Mouse (Mus musculus) MEL (cell line): ENCODE data around the gene Dchs2. TPM values are rescaled to one million over a fixed set of nuclear protein-coding genes. Genes with fewer than 3 reads are reported as not detected.

Source experiments
- DNase-seq: peaks from one replicate; pipeline ENCODE4 v3.0.0; 2011; ENCODE audit warnings: low read depth, low spot score
- H3K27ac ChIP-seq: 2 replicates; pipeline ENCODE4 v1.5.1; 2012; ENCODE audit warnings: low read depth, mild to moderate bottlenecking, control low read depth, low read length, moderate library complexity; ENCODE audit not compliant: control insufficient read depth
- H3K27me3 ChIP-seq, 2 experiments: fragments of 150-350 bp in 1 of 2; sonication (generic) in 1 of 2; 2 replicates each; pipeline ENCODE4 v1.6.1; 2012; ENCODE audit warnings: low read length in 2 of 2, mild to moderate bottlenecking in 2 of 2, improper control_type of control experiment in 1 of 2, moderate library complexity in 1 of 2; ENCODE audit not compliant: insufficient read depth in 2 of 2, control insufficient read depth in 1 of 2
- H3K36me3 ChIP-seq, 2 experiments: 2 replicates each; pipeline ENCODE4 v1.6.1; 2012 to 2014; ENCODE audit warnings: low read length in 2 of 2, improper control_type of control experiment in 1 of 2, inconsistent platforms in 1 of 2, mild to moderate bottlenecking in 1 of 2; ENCODE audit not compliant: insufficient read depth in 2 of 2, control insufficient read depth in 1 of 2
- H3K4me1 ChIP-seq, 2 experiments: fragments of 150-350 bp in 1 of 2; sonication (generic) in 1 of 2; 2 replicates each; pipeline ENCODE4 v1.6.1; 2012; ENCODE audit warnings: low read length in 2 of 2, improper control_type of control experiment in 1 of 2, mild to moderate bottlenecking in 1 of 2; ENCODE audit not compliant: insufficient read depth in 2 of 2, control insufficient read depth in 1 of 2
- H3K4me3 ChIP-seq, 2 experiments: fragments of 150-350 bp in 1 of 2; sonication (generic) in 1 of 2; 2 replicates each; pipeline ENCODE4 v1.5.1; 2012; ENCODE audit warnings: low read depth in 2 of 2, low read length in 2 of 2, mild to moderate bottlenecking in 2 of 2, moderate library complexity in 2 of 2, control low read depth in 1 of 2, improper control_type of control experiment in 1 of 2; ENCODE audit not compliant: control insufficient read depth in 1 of 2, insufficient read depth in 1 of 2
- H3K79me2 ChIP-seq: 2 replicates; pipeline ENCODE4 v1.6.1; 2012; ENCODE audit warnings: mild to moderate bottlenecking, low read length, moderate library complexity; ENCODE audit not compliant: control insufficient read depth, poor library complexity, insufficient read depth
- H3K9ac ChIP-seq: 2 replicates; pipeline ENCODE4 v1.6.1; 2012; ENCODE audit warnings: low read depth, mild to moderate bottlenecking, control low read depth, low read length, moderate library complexity; ENCODE audit not compliant: control insufficient read depth, poor library complexity, severe bottlenecking
- H3K9me3 ChIP-seq: fragments of 150-350 bp; sonication (generic); replicated peaks from 2 replicates; pipeline ENCODE4 v1.6.1; 2012; ENCODE audit warnings: mild to moderate bottlenecking, low read length, improper control_type of control experiment, moderate library complexity; ENCODE audit not compliant: insufficient read depth
- BHLHE40 ChIP-seq: IDR thresholded peaks from 2 replicates; pipeline ENCODE4 v1.6.1; 2012; ENCODE audit warnings: low read depth, mild to moderate bottlenecking, inconsistent platforms, low read length, improper control_type of control experiment, borderline replicate concordance
- CTCF ChIP-seq, 3 experiments: IDR thresholded peaks in 2 of 3; conservative IDR thresholded peaks in 1 of 3; 2 replicates each; pipeline ENCODE4 v1.5.1; 2011 to 2012; ENCODE audit warnings: low read length in 3 of 3, low read depth in 2 of 3, mild to moderate bottlenecking in 2 of 3, improper control_type of control experiment in 1 of 3, inconsistent platforms in 1 of 3, mixed read lengths in 1 of 3, moderate library complexity in 1 of 3; ENCODE audit not compliant: control insufficient read depth in 1 of 3, insufficient read depth in 1 of 3, poor library complexity in 1 of 3, severe bottlenecking in 1 of 3
- ELF1 ChIP-seq: IDR thresholded peaks from 2 replicates; pipeline ENCODE4 v1.6.1; 2014; ENCODE audit warnings: low read depth, mild to moderate bottlenecking, inconsistent platforms, low read length, improper control_type of control experiment, moderate library complexity
- ETS1 ChIP-seq: IDR thresholded peaks from 2 replicates; pipeline ENCODE4 v1.6.1; 2012; ENCODE audit warnings: low read depth, mild to moderate bottlenecking, inconsistent platforms, low read length, improper control_type of control experiment, moderate library complexity
- GABPA ChIP-seq: IDR thresholded peaks from 2 replicates; pipeline ENCODE4 v1.6.1; 2012; ENCODE audit warnings: low read depth, mild to moderate bottlenecking, inconsistent platforms, low read length, improper control_type of control experiment, moderate library complexity
- HCFC1 ChIP-seq: IDR thresholded peaks from 2 replicates; pipeline ENCODE4 v1.6.1; 2012; ENCODE audit warnings: low read depth, mild to moderate bottlenecking, inconsistent platforms, low read length, improper control_type of control experiment, moderate library complexity
- KAT2A ChIP-seq: conservative IDR thresholded peaks from 2 replicates; pipeline ENCODE4 v1.6.1; 2012; ENCODE audit warnings: low read depth, low read length, improper control_type of control experiment, inconsistent platforms
- MAFK ChIP-seq: IDR thresholded peaks from 2 replicates; pipeline ENCODE4 v1.6.1; 2011; ENCODE audit warnings: low read depth, mild to moderate bottlenecking, low read length, improper control_type of control experiment, borderline replicate concordance
- MXI1 ChIP-seq: IDR thresholded peaks from 2 replicates; pipeline ENCODE4 v1.6.1; 2011; ENCODE audit warnings: mild to moderate bottlenecking, low read depth, low read length, improper control_type of control experiment
- MYB ChIP-seq: IDR thresholded peaks from 2 replicates; pipeline ENCODE4 v1.6.1; 2011; ENCODE audit warnings: mild to moderate bottlenecking, low read depth, low read length, improper control_type of control experiment
- NELFE ChIP-seq: IDR thresholded peaks from 2 replicates; pipeline ENCODE4 v1.6.1; 2011; ENCODE audit warnings: low read depth, low read length, improper control_type of control experiment
- NRF1 ChIP-seq: IDR thresholded peaks from 2 replicates; pipeline ENCODE4 v1.6.1; 2014; ENCODE audit warnings: low read depth, mild to moderate bottlenecking, inconsistent platforms, low read length, improper control_type of control experiment, moderate library complexity; ENCODE audit not compliant: poor library complexity, insufficient read depth, severe bottlenecking
- POLR2AphosphoS2 ChIP-seq: IDR thresholded peaks from 2 replicates; pipeline ENCODE4 v1.6.1; 2011; ENCODE audit warnings: low read length, improper control_type of control experiment
- SMC3 ChIP-seq: IDR thresholded peaks from 2 replicates; pipeline ENCODE4 v1.6.1; 2011; ENCODE audit warnings: low read depth, low read length, improper control_type of control experiment
- TBP ChIP-seq: IDR thresholded peaks from 2 replicates; pipeline ENCODE4 v1.8.0; 2011; ENCODE audit warnings: low read depth, low read length, improper control_type of control experiment
- UBTF ChIP-seq: IDR thresholded peaks from 2 replicates; pipeline ENCODE4 v1.6.1; 2012; ENCODE audit warnings: low read depth, mild to moderate bottlenecking, inconsistent platforms, low read length, improper control_type of control experiment, moderate library complexity, borderline replicate concordance; ENCODE audit not compliant: insufficient read depth
- USF1 ChIP-seq: IDR thresholded peaks from 2 replicates; pipeline ENCODE4 v1.6.1; 2014; ENCODE audit warnings: low read depth, mild to moderate bottlenecking, inconsistent platforms, low read length, improper control_type of control experiment, moderate library complexity
- USF2 ChIP-seq, 2 experiments: IDR thresholded peaks; 2 replicates each; pipeline ENCODE4 v1.6.1; 2011 to 2012; ENCODE audit warnings: improper control_type of control experiment in 2 of 2, low read length in 2 of 2, borderline replicate concordance in 1 of 2, inconsistent platforms in 1 of 2, low read depth in 1 of 2, mild to moderate bottlenecking in 1 of 2; ENCODE audit not compliant: insufficient read depth in 1 of 2
- ZC3H11A ChIP-seq: IDR thresholded peaks from 2 replicates; pipeline ENCODE4 v1.6.1; 2012; ENCODE audit warnings: low read depth, mild to moderate bottlenecking, inconsistent platforms, low read length, improper control_type of control experiment
- ZKSCAN1 ChIP-seq: IDR thresholded peaks from 2 replicates; pipeline ENCODE4 v1.6.1; 2012; ENCODE audit warnings: low read depth, mild to moderate bottlenecking, inconsistent platforms, low read length, improper control_type of control experiment, moderate library complexity
- ZMIZ1 ChIP-seq: IDR thresholded peaks from 2 replicates; pipeline ENCODE4 v1.6.1; 2012; ENCODE audit warnings: low read depth, mild to moderate bottlenecking, inconsistent platforms, low read length, improper control_type of control experiment, moderate library complexity
- ZNF384 ChIP-seq: IDR thresholded peaks from 2 replicates; pipeline ENCODE4 v1.6.1; 2012; ENCODE audit warnings: low read depth, mild to moderate bottlenecking, inconsistent platforms, low read length, improper control_type of control experiment
- polyA plus RNA-seq, 2 experiments: library from polyadenylated mRNA; stranded (reverse) in 1 of 2; unstranded in 1 of 2; fragments of >175 nt in 1 of 2; fragments of >200 nt in 1 of 2; gene quantifications; 2 replicates each; pipeline versions ENCODE4 v1.2.1 to v1.2.4; 2012; ENCODE audit warnings: low replicate concordance in 2 of 2, low read depth in 1 of 2; ENCODE audit not compliant: insufficient read length in 2 of 2, insufficient read depth in 1 of 2, missing spikeins in 1 of 2
- total RNA-seq: library from RNA; depleted of rRNA; stranded (reverse); fragments of 300-350 nt; gene quantifications from 2 replicates; pipeline ENCODE4 v1.2.3, GENCODE M21; 2012

The Dchs2 gene
- total and polyA plus RNA-seq, 3 experiments: not detected

DNA sequence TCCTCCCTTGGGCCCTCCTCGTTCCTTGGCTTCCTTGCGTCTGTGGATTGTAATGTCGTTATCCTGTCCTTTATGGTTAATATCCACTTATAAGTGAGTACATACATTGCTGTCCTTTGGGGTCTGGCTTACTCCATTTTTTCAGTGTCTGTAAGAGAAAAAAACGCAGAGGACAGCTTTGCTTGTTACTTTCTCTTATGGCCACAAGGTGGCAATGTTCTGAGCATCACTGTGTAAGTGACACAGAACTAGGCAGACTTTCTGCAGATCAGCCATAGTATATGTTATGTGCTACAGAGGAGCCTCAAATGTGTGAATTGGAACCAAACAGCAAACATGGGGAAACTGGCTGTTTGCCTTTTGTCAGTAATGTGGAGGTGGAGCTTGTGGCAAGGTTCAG lies 17.6 kb upstream of the Dchs2 start:
- TF ChIP-seq NELFE (no peak), ELF1 (no peak), USF1 (no peak), CTCF (IDR thresholded peaks at IDR 0.05 in 2 of 3, conservative IDR thresholded peaks at IDR 0.05 in 1 of 3; ENCODE audit: control insufficient read depth in 1 of 3, insufficient read depth in 1 of 3, low read depth in 2 of 3, low read length in 3 of 3, poor library complexity in 1 of 3, severe bottlenecking in 1 of 3) (peak; percentile 15 to 53 (median 37); a peak in 4 of 6 replicates), MYB (no peak), ETS1 (no peak), ZKSCAN1 (no peak), USF2 (IDR thresholded peaks at IDR 0.05; ENCODE audit: borderline replicate concordance in 1 of 2, insufficient read depth in 1 of 2, low read depth in 1 of 2, low read length in 2 of 2) (no peak), TBP (no peak), SMC3 (peak; percentile 53), ZC3H11A (no peak), GABPA (no peak), NRF1 (no peak), POLR2AphosphoS2 (no peak), BHLHE40 (no peak)
- TF ChIP-seq, all 39 proteins: peak for 2
- Histone ChIP-seq H3K9ac (no peak overlapping the region), H3K4me1 (no peaks in the 10 kb centered on the region), H3K79me2 (no peaks in the 10 kb centered on the region), H3K36me3 (no peaks in the 10 kb centered on the region), H3K9me3 (no peaks in the 10 kb centered on the region), H3K4me3 (no peak overlapping the region), H3K27ac (no peak overlapping the region), H3K27me3 (no peaks in the 10 kb centered on the region)
- DNase-seq: peak; percentile 25

- Histone ChIP-seq H3K9me3 (no peaks in the 10 kb centered on the region), H3K79me2 (no peaks in the 10 kb centered on the region), H3K27me3 (no peaks in the 10 kb centered on the region), H3K36me3 (no peaks in the 10 kb centered on the region), H3K4me1 (no peaks in the 10 kb centered on the region), H3K4me3 (no peak overlapping the region), H3K27ac (no peak overlapping the region), H3K9ac (no peak overlapping the region)
- no peak for TF ChIP-seq KAT2A
- no peak for TF ChIP-seq USF2 (IDR thresholded peaks at IDR 0.05; ENCODE audit: borderline replicate concordance in 1 of 2, insufficient read depth in 1 of 2, low read depth in 1 of 2, low read length in 2 of 2)
- no peak for TF ChIP-seq MAFK
- TF ChIP-seq GABPA: no peak
- no peak for TF ChIP-seq POLR2AphosphoS2
- no peak for TF ChIP-seq SMC3
- TF ChIP-seq ZNF384: no peak
- no peak for TF ChIP-seq ELF1
- TF ChIP-seq UBTF: no peak
- TF ChIP-seq HCFC1: no peak
- TF ChIP-seq ZKSCAN1: no peak
- TF ChIP-seq MYB: no peak
- TF ChIP-seq ZMIZ1: no peak
- TF ChIP-seq MXI1: no peak
- DNase-seq: no peak
Observed at GRCm38 (mm10) chr3:83111485-83112261, 16.1 kb upstream of the Dchs2 start.
